Mouse (Mus musculus) lung, postnatal 10 days (tissue): ENCODE results near the gene Acvr1.

ENCODE experiments used
- DNase-seq: peaks from one replicate; pipeline ENCODE4 v3.0.0; 2021

The Acvr1 gene

GRCm38 (mm10) chr2:58514489-58514888, 52.5 kb downstream of the Acvr1 start:
- DNase-seq = no peak

DNA sequence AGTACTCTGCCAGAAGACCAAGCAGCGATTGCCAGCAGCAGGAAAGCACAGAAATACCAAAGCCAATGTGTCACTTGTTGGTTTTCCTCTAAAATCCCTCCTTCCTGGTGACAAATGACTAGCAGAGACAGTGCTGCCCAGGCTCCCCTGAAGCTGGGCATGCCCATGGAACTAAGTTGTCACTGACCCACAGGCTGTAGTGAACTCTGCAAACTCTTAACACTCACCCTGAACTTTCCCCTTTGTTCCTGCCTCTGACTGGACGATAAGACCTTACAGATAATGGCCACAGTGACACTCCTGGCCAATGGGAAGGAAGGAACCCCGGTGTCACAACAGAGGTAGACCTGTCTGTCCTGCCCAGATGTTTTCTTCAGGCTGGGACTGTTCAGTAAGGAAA, 53.7 kb downstream of the Acvr1 start:
- DNase-seq = no peak

DNA sequence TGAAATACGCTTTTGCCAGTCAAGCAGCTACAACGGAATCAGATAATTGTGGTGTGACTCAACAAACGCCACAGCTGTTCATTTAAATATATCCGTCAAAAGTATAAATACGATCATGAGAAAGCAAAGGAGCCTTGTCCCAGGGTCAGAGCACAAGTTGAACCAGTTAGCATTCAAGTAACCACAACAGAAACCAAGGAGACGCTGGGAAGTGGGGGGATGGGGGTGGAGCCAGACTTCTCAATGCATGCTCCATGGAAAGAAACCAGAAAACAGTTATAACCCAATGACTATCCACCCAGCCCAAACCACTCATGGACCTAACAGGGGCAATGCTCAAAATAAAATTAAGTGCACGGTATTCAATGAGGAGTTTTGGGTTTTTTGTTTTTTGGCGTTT, 56.8 kb downstream of the Acvr1 start:
- DNase-seq = no peak

GRCm38 (mm10) chr2:58505306-58506090, 61.5 kb downstream of the Acvr1 start:
- DNase-seq = no peak

- DNase-seq = no peak
Measured at GRCm38 (mm10) chr2:58496647-58497410, 70.1 kb downstream of the Acvr1 start.

GRCm38 (mm10) chr2:58495271-58495670, 71.7 kb downstream of the Acvr1 start:
- no peak for DNase-seq

GRCm38 (mm10) chr2:58493685-58494635, 73.0 kb downstream of the Acvr1 start:
- no peak for DNase-seq

GRCm38 (mm10) chr2:58489275-58489674, 77.7 kb downstream of the Acvr1 start:
- DNase-seq = peak; percentile 36

GRCm38 (mm10) chr2:58488404-58488803, 78.6 kb downstream of the Acvr1 start:
- DNase-seq = no peak

- DNase-seq = no peak
Measured at GRCm38 (mm10) chr2:58487279-58487560, 79.7 kb downstream of the Acvr1 start.

DNA sequence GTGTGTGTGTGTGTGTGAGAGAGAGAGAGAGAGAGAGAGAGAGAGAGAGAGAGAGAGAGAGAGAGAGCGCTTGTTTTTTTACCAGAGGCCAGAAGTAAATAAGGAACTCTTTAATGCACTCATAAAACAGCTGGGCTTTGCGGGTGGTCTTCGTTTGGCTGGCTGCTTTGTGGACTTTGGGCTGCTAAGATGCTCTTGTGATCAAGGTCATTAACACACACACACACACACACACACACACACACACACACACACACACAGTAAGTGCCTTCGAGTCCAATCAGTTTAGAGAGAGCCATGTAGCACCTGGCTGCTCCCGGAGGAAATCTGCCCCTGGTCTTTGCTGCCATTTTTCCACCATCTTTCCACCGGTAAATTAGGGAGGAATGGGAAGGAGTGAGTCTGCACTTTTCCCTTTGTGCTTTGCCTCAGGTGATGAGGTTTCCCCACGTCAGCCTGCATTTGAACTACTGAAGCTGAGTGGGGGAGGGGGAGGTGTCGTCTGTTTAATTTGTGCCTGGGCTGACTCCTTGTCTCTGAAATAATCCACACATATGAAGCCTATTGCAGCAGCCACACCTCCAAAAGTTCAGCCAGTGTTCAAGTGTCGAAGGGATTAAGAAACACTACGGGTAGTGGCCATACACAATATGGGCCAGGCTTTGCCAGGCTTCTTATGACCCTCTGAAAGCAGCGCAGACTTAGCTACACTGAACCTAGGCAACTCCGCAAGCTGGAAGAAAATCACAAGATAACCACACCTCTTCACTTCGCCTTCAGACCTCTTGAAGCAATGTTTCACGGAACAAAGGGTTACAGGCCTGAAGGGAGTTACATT, 80.3 kb downstream of the Acvr1 start:
- DNase-seq = no peak

GRCm38 (mm10) chr2:58485683-58486082, 81.3 kb downstream of the Acvr1 start:
- no peak for DNase-seq

GRCm38 (mm10) chr2:58485152-58485551, 81.8 kb downstream of the Acvr1 start:
- peak; percentile 47 for DNase-seq

DNA sequence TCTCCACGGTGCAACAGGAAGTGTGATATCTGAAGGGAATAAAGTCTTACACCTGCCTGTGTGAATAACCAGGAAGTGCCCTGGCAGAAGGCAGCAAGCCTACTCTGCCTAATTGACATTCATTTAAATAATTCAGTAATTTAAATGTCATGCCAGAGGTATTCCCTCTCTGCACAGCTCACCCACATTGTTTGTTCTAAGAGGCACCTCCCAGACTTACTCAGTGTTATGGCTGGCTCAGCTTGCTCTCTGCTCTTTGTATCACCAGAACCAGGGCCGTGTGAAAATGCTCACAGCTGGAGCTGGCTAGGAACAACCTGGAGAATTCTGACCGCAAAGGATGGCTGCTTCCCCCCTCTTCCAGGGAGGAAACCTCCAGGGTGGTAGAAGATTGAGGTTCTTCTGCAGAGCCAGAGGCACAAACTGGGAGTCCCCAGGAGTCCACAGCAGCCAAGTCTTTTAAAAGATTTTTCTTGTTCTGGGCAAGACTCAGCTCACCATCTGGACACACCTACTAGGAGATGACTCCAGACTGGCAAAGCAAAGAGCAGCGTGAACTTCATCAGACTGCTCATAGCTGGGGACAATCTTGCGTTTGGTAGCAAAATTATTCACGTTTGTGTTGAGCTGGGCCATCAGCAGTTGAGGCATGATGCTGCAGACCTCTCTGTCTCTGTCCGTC, 82.5 kb downstream of the Acvr1 start:
- DNase-seq = no peak

GRCm38 (mm10) chr2:58481450-58482100, 85.4 kb downstream of the Acvr1 start:
- no peak for DNase-seq

GRCm38 (mm10) chr2:58480764-58481163, 86.2 kb downstream of the Acvr1 start:
- no peak for DNase-seq

GRCm38 (mm10) chr2:58479536-58479935, 87.4 kb downstream of the Acvr1 start:
- DNase-seq = no peak

DNA sequence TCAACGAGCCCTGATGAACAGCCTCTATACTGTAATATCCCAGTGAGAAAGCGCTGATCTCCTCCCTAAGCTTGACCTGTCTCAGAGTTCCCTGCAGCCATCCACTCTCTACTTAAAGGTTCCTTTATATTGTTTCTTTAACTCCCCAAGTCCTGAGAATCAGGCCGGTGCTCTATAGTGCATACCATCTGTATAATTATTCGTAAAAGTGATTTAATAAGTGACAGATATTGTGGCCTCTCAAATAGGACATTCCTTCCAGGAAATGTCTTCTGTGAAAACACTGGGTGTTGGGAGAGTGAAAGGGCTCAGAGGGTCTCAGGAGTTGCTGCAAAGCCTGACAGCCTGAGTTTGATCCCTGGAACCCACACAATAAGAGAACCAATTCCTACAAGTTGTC, 88.8 kb downstream of the Acvr1 start:
- no peak for DNase-seq

DNA sequence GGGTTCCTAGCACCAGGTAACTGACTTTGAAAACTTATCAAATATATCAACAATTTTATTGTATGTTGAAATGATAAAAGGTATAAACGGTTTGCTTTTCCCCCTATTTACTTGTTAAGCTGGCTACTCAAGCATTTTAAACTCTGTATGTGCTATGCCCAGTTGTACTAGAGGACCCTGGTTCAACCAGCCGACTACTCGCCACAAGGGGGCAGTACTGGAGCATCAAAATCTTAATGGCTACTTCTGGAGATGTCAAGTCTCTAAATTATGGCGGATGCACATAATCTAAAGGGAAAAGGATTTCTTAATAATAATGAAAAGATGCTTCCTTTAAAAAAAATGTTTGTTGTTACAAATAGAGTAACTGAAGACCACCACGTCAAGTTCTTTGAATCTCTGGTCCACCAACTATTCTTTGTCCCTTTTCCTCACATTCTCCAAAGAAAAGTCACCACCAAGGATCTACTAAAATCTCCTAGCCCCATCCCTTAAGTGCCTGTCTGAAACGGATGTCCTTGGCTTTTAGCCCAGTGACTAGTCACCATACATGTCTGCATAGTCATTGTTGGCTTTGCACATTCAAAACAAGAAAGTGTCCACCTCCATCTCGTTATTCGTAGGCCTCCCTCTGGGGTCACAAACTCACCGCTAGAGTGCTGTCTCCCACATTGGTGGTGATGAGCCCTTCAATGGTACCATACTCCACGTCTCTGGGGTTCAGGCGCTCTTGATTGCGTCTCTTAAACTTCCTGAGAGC, 89.8 kb downstream of the Acvr1 start:
- DNase-seq = peak; percentile 90

DNA sequence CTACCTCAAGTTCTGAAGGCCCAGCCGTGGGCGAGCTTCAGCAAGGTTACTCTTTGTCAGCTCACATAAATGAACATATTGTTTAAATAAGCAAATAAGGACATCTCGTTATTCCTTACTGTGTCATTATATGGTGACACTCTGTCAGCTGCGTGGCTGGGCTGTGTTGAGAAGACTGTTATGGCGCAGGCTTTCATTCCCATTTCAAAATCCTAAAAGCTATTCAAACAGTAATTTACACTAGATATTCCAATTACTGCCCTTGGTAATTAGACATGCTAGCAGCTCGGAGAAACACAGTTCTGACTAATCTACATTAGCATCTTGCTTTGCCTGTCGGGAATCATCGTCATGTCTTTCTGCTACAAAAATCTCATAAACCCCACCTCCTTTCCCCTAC, 91.4 kb downstream of the Acvr1 start:
- no peak for DNase-seq

GRCm38 (mm10) chr2:58470290-58470689, 96.7 kb downstream of the Acvr1 start:
- no peak for DNase-seq
